Mouse (Mus musculus): ENCODE results near the gene Ppil2. TPM values are rescaled to one million over a fixed set of nuclear protein-coding genes. Genes with fewer than 3 reads are reported as not detected.

Ppil2 gene
- 101 and 111 TPM in 2 replicates for polyA plus RNA-seq (2015; fragmentation: Nextera tagmentation; extraction: Ambion mirVana)

DNA sequence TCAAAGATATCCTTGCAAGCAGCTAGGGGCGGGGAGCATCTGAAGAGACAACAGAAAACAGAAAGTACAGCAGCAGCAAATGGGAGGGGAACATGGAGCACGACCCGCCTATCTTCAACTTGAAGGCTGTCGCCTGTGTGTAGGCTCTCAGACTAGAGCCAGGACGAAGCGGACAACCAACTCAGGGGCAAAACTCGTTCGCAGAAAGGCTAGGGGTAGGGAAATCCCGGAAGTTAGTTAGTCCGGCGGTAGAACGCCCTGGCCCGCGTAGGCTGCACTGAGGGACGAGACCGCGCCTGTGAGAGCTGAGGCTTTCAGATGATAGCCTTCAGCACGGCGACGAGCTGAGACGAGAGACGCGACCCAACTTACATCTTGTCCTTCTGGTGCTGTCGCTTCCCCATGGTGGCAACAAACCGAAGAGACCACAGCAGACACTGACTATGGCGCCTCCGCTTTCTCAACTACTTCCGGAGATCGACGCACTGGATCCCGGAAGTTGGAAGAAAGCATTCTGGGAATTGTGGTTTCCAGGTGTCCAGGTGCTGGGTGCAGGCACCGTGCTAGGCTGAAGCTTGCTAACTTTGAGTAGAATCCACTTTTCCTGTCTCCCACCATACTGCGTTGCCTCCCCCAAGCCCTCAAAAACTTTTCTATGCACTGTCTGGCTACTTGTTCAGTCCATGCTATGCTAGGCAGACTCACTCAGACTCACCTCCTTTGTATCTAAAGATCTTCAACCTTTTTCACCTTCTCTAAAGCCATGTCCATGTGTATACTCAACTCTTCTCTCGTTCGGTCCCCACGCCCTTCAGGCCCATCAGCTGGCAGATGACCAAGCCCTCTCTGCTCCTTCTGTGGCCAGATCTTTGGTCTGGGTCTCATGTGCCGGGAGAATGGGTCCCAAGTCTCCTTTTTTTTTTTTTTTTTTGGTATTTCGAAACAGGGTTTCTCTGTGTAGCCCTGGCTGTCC is at the start of gene Ppil2:
Gene Ppil2, minus strand, starts transcription at position 487 of the 973 bp plus-strand sequence.
- TF ChIP-seq CTCF (IDR thresholded peaks at IDR 0.05; ENCODE audit: low read depth), result no peak
- WGBS, result 9% methylated on average over 38 of the region's 38 CpGs
- Histone ChIP-seq H3K4me3 (replicated peaks; ENCODE audit: low read depth, low read length) (peak within 1 kb of the TSS; percentile 62), H3K4me2 (ENCODE audit: low read length) (peak within 1 kb of the TSS; percentile 52), H3K4me1 (replicated peaks; ENCODE audit: insufficient read depth, low read length) (peaks cover 7% of the 10 kb centered on the region; the same call in 1 of the 2 replicates), H3K9me3 (replicated peaks; ENCODE audit: low read length) (no peaks in the 10 kb centered on the region), H3K36me3 (ENCODE audit: insufficient read depth, low read length) (peaks cover 13% of the 10 kb centered on the region; the same call in 1 of the 2 replicates), H3K27ac (peak within 1 kb of the TSS; percentile 26), H3K27me3 (ENCODE audit: insufficient read depth, low read length) (no peaks in the 10 kb centered on the region), H3K9ac (ENCODE audit: low read depth, low read length) (peak within 1 kb of the TSS; percentile 60)
- ATAC-seq (replicated peaks; ENCODE audit: low FRiP score, low read depth) (peak; percentile 73), DNase-seq (ENCODE audit: low spot score) (peak; percentile 94)

DNA sequence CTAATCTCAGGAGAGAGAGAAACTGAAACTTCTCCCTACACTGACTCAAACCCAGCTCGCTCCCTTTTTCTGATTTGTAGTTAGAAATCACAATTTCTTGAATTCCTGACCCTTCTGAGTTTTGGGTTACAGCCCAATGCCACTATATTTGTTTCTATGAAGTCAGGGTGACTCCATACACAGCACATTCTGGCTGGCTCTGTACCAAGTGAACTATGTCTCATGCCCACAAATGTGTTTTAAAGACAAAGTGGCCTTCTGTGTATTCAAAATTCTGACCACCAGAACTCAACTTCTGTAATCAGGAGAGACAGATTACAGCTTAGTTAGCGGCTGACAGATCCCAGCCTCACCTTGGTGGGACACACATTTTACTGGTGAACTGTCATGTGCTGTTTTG is 43.3 kb upstream of the Ppil2 start:
- Histone ChIP-seq H3K27me3 (ENCODE audit: insufficient read depth, low read length) (no peaks in the 10 kb centered on the region), H3K4me1 (replicated peaks; ENCODE audit: insufficient read depth, low read length) (no peaks in the 10 kb centered on the region), H3K9me3 (replicated peaks; ENCODE audit: low read length) (no peaks in the 10 kb centered on the region), H3K4me2 (ENCODE audit: low read length) (no peak overlapping the region), H3K4me3 (replicated peaks; ENCODE audit: low read depth, low read length) (no peak overlapping the region), H3K36me3 (ENCODE audit: insufficient read depth, low read length) (peaks cover 34% of the 10 kb centered on the region), H3K9ac (ENCODE audit: low read depth, low read length) (no peak overlapping the region), H3K27ac (no peak overlapping the region)
- 94% methylated on average over 2 of the region's 2 CpGs for WGBS
- ATAC-seq (replicated peaks; ENCODE audit: low FRiP score, low read depth) (no peak), DNase-seq (ENCODE audit: low spot score) (no peak)
- TF ChIP-seq CTCF (IDR thresholded peaks at IDR 0.05; ENCODE audit: low read depth), result no peak

DNA sequence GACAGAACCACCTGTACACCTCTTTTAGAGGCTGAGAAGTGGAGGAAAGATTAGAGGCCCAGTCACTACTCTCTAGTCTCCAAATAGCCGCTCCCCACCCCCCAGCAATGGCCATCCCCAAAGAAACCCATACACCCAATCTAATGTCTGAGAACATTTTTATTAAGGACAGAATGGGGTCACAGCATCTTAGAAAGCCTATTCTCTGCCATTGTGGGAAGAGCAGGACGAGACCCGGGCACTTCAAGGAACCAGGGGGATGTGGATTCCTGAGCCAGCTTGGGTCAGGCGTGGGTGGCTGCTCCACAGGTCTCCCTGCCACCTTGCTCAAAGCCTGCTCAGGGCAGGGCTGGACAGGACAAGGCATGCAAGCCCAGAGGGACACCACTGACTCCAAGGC is 40.8 kb upstream of the Ppil2 start:
- ATAC-seq (replicated peaks; ENCODE audit: low FRiP score, low read depth) (no peak), DNase-seq (ENCODE audit: low spot score) (no peak)
- Histone ChIP-seq H3K27ac (no peak overlapping the region), H3K9me3 (replicated peaks; ENCODE audit: low read length) (no peaks in the 10 kb centered on the region), H3K27me3 (ENCODE audit: insufficient read depth, low read length) (no peaks in the 10 kb centered on the region), H3K4me1 (replicated peaks; ENCODE audit: insufficient read depth, low read length) (peaks cover 13% of the 10 kb centered on the region), H3K4me3 (replicated peaks; ENCODE audit: low read depth, low read length) (no peak overlapping the region), H3K9ac (ENCODE audit: low read depth, low read length) (no peak overlapping the region), H3K4me2 (ENCODE audit: low read length) (no peak overlapping the region), H3K36me3 (ENCODE audit: insufficient read depth, low read length) (peaks cover 31% of the 10 kb centered on the region)
- 97% methylated on average over 4 of the region's 4 CpGs for WGBS
- TF ChIP-seq CTCF (IDR thresholded peaks at IDR 0.05; ENCODE audit: low read depth), result no peak

DNA sequence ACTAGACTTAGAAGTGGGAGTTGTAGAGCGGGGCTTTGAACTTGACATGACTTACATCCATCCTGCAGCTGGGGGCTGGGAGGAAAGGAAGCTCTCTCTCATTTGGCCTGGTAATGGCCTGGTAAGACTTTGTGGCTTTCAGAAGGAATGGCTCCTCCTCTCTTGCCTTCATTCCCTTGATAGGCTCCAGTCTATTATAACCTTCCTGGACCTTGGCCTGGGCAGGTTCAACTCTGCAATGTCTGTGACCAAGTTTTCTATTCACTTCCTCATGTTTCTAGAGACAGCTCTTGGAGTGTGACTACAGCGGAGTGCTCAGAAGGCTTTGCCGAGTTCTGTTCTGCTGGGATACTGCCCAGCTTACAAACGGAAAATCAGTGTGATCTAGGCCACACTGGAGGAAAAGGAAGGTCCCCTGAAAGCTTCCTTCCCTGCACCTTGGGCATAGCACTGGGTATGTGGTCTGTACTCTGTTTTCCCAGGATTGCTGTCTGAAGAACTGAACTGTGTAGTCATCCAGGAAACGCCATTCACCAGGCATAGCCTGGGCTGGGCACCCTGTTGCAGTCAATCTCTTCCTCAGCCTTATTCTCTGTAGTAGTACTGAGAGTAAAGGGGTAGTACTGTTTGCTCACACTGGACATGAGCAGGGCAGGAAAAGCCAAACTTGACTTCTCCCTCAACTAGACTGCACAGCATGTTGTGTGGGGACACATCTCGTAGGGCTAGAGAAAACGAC is 39.6 kb upstream of the Ppil2 start:
- Histone ChIP-seq H3K9ac (ENCODE audit: low read depth, low read length) (no peak overlapping the region), H3K4me3 (replicated peaks; ENCODE audit: low read depth, low read length) (no peak overlapping the region), H3K27ac (no peak overlapping the region), H3K36me3 (ENCODE audit: insufficient read depth, low read length) (peaks cover 31% of the 10 kb centered on the region), H3K9me3 (replicated peaks; ENCODE audit: low read length) (no peaks in the 10 kb centered on the region), H3K27me3 (ENCODE audit: insufficient read depth, low read length) (no peaks in the 10 kb centered on the region), H3K4me2 (ENCODE audit: low read length) (no peak overlapping the region), H3K4me1 (replicated peaks; ENCODE audit: insufficient read depth, low read length) (peaks cover 13% of the 10 kb centered on the region)
- DNase-seq (ENCODE audit: low spot score) (no peak), ATAC-seq (replicated peaks; ENCODE audit: low FRiP score, low read depth) (no peak)
- 75% methylated on average over 7 of the region's 7 CpGs for WGBS
- TF ChIP-seq CTCF (IDR thresholded peaks at IDR 0.05; ENCODE audit: low read depth), result no peak

DNA sequence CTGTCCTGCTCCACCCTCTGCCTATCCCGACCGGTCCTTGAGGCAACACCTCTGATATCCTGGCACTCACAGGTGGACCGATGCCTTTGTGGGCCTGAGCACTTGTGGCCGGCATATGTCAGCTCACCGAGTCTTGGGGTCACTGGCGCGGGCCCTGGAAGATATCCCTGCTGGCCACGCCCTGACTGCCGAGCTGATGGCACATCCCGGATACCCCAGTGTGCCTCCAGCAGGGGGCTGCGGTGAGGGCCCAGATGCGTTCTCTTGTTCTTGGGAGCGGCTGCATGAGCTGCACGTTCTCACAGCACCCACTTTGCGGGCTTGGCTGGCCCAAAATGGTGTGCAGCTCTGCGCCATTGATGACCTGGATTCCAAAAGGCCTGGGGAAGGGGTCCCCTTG is 37.0 kb upstream of the Ppil2 start:
- peak; percentile 56 for TF ChIP-seq CTCF (IDR thresholded peaks at IDR 0.05; ENCODE audit: low read depth)
- no peaks in the 10 kb centered on the region for H3K27me3 ChIP-seq (ENCODE audit: insufficient read depth, low read length)
- peak overlapping the region; percentile 41; the same call in 1 of the 2 replicates for H3K9ac ChIP-seq (ENCODE audit: low read depth, low read length)
- H3K4me3 ChIP-seq (replicated peaks; ENCODE audit: low read depth, low read length), result peak overlapping the region; percentile 52
- H3K4me1 ChIP-seq (replicated peaks; ENCODE audit: insufficient read depth, low read length), result peaks cover 13% of the 10 kb centered on the region
- peak overlapping the region; percentile 98 for H3K4me2 ChIP-seq (ENCODE audit: low read length)
- ATAC-seq (replicated peaks; ENCODE audit: low FRiP score, low read depth) (peak; percentile 18; the same call in 1 of the 2 replicates), DNase-seq (ENCODE audit: low spot score) (peak; percentile 47)
- peaks cover 15% of the 10 kb centered on the region; the same call in 1 of the 2 replicates for H3K36me3 ChIP-seq (ENCODE audit: insufficient read depth, low read length)
- H3K9me3 ChIP-seq (replicated peaks; ENCODE audit: low read length), result no peaks in the 10 kb centered on the region
- 14% methylated on average over 16 of the region's 16 CpGs for WGBS
- no peak overlapping the region for H3K27ac ChIP-seq

DNA sequence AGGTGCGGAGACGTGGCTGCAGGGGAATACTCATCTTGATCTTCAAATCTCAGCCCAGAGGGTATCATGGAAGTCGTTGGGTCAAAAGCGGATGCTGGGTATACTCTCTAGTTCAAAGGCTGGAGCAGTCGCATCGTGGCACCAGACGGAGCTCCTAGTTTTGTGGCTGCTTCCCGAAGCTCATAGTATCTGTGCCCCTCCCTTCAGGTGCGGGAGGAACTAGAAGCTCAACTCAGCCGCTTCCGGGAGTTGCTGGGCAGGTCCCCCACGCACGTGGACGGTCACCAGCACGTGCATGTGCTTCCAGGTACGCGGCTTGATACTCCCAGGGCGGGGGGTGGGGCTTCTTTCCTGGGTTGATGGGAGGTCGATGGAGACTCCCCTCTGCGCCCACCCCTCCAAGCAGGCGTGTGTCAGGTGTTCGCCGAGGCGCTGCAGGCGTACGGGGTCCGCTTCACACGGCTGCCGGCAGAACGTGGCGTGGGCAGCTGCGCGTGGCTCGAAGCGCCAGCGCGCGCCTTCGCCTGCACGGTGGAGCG is 36.4 kb upstream of the Ppil2 start:
- WGBS, result under 1% methylated on average over 41 of the region's 41 CpGs
- peak overlapping the region; percentile 52 for H3K4me3 ChIP-seq (replicated peaks; ENCODE audit: low read depth, low read length)

More for the DNA sequence above, 36.4 kb upstream of the Ppil2 start:
- H3K9ac ChIP-seq (ENCODE audit: low read depth, low read length), result peak overlapping the region; percentile 41
- peak; percentile 18 for DNase-seq (ENCODE audit: low spot score)
- TF ChIP-seq CTCF (IDR thresholded peaks at IDR 0.05; ENCODE audit: low read depth), result no peak
- peaks cover 13% of the 10 kb centered on the region for H3K4me1 ChIP-seq (replicated peaks; ENCODE audit: insufficient read depth, low read length)
- peaks cover 9% of the 10 kb centered on the region; the same call in 1 of the 2 replicates for H3K36me3 ChIP-seq (ENCODE audit: insufficient read depth, low read length)
- peak overlapping the region; percentile 98 for H3K4me2 ChIP-seq (ENCODE audit: low read length)
- no peaks in the 10 kb centered on the region for H3K9me3 ChIP-seq (replicated peaks; ENCODE audit: low read length)
- no peak overlapping the region for H3K27ac ChIP-seq
- H3K27me3 ChIP-seq (ENCODE audit: insufficient read depth, low read length), result no peaks in the 10 kb centered on the region
- peak; percentile 14; the same call in 1 of the 2 replicates for ATAC-seq (replicated peaks; ENCODE audit: low FRiP score, low read depth)
